Mouse (Mus musculus): ENCODE measurements around the gene Fignl2. TPM values are rescaled to one million over a fixed set of nuclear protein-coding genes. Genes with fewer than 3 reads are reported as not detected.

The Fignl2 gene
- polyA plus RNA-seq, 1 experiment from 2014 or later = 0.81 TPM

DNA sequence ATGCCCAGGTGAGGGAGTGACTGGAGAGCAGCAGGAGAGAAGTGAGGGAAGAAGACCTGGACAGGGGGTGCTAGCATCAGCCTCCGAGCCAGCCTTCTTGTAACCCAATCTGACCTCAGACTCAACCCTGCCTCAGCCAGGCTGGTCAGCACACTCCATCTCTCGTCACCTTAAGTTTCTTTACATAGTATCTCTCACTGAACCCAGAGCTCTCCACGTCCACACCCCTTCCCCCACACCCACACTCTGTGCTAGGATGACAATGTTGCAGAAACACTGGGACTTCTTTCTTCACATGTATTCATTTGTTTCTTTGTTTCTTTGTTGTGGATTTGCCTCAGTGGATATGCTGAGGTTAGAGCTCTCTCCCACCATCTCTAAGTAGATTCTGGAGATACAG lies 22.6 kb upstream of the Fignl2 start:
- H3K9ac ChIP-seq (replicated peaks; ENCODE audit: low read length) = no peak overlapping the region
- H3K36me3 ChIP-seq (replicated peaks; ENCODE audit: control insufficient read depth, insufficient read depth, low read depth, low read length) = no peaks in the 10 kb centered on the region
- no peaks in the 10 kb centered on the region for H3K27me3 ChIP-seq (ENCODE audit: control insufficient read depth, insufficient read depth, low read length)
- ATAC-seq (replicated peaks; ENCODE audit: insufficient number of reproducible peaks, low FRiP score, low TSS enrichment, low read depth) (no peak), DNase-seq (ENCODE audit: low spot score) (no peak)
- H3K4me2 ChIP-seq (ENCODE audit: low read depth, low read length) = no peak overlapping the region
- WGBS = 85% methylated on average over 3 of the region's 3 CpGs
- no peak overlapping the region for H3K27ac ChIP-seq (replicated peaks; ENCODE audit: low read depth, low read length)
- H3K9me3 ChIP-seq (replicated peaks; ENCODE audit: control insufficient read depth, low read length) = no peaks in the 10 kb centered on the region; the same call in 1 of the 2 replicates
- peaks cover 2% of the 10 kb centered on the region for H3K4me1 ChIP-seq (ENCODE audit: control insufficient read depth, insufficient read depth, low read length)
- no peak overlapping the region for H3K4me3 ChIP-seq (ENCODE audit: low read depth, low read length)

DNA sequence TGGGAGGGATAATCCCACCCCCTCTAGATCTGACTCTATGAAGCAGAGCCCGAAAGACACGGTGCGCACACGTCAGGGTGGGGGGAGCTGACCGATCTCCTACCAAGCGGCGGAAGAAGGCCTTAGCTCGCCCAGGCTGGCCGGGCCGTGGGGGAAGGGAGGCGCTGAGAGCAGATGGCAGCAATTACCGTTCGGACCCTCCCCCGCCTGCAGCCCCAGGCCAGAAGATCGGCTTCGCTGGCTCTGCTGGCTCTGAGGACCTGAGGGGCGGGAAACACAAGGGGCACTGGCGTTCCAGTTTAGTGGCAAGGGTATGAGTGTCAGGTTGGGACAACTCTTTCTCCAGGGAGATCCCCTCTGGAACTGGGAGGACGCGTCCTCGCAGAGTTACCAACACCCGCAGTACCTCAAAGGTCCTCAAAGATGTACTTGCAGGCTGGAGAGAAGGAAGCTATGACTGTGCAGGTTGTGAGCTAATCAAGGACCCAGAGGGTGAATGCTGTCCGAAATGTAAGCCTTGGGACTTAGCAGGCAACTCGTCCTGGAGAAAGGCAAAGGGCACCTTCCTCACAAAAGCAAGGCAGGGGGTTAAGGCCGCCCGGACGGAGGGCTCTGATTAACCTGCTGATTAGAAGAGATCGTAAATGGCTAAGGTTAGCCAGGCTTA lies 19.8 kb upstream of the Fignl2 start:
- H3K9ac ChIP-seq (replicated peaks; ENCODE audit: low read length) = peak overlapping the region; percentile 25; the same call in 1 of the 2 replicates

GRCm38 (mm10) chr15:101095392-101095791 lies 17.0 kb upstream of the Fignl2 start:
- 37% methylated on average over 3 of the region's 3 CpGs for WGBS
- H3K36me3 ChIP-seq (replicated peaks; ENCODE audit: control insufficient read depth, insufficient read depth, low read depth, low read length) = no peaks in the 10 kb centered on the region
- H3K4me3 ChIP-seq (ENCODE audit: low read depth, low read length) = no peak overlapping the region
- ATAC-seq (replicated peaks; ENCODE audit: insufficient number of reproducible peaks, low FRiP score, low TSS enrichment, low read depth) = no peak
- peaks cover 13% of the 10 kb centered on the region for H3K4me1 ChIP-seq (ENCODE audit: control insufficient read depth, insufficient read depth, low read length)
- DNase-seq (ENCODE audit: low spot score) = no peak
- H3K9me3 ChIP-seq (replicated peaks; ENCODE audit: control insufficient read depth, low read length) = no peaks in the 10 kb centered on the region
- H3K9ac ChIP-seq (replicated peaks; ENCODE audit: low read length) = no peak overlapping the region
- H3K4me2 ChIP-seq (ENCODE audit: low read depth, low read length) = no peak overlapping the region
- peak overlapping the region; percentile 57; the same call in 1 of the 2 replicates for H3K27ac ChIP-seq (replicated peaks; ENCODE audit: low read depth, low read length)
- H3K27me3 ChIP-seq (ENCODE audit: control insufficient read depth, insufficient read depth, low read length) = no peaks in the 10 kb centered on the region

More for the DNA sequence above, 19.8 kb upstream of the Fignl2 start:
- no peak overlapping the region for H3K4me3 ChIP-seq (ENCODE audit: low read depth, low read length)
- H3K9me3 ChIP-seq (replicated peaks; ENCODE audit: control insufficient read depth, low read length) = no peaks in the 10 kb centered on the region; the same call in 1 of the 2 replicates
- WGBS = 2% methylated on average over 28 of the region's 28 CpGs
- no peaks in the 10 kb centered on the region for H3K27me3 ChIP-seq (ENCODE audit: control insufficient read depth, insufficient read depth, low read length)
- ATAC-seq (replicated peaks; ENCODE audit: insufficient number of reproducible peaks, low FRiP score, low TSS enrichment, low read depth) = peak; percentile 73
- peak overlapping the region; percentile 33 for H3K4me2 ChIP-seq (ENCODE audit: low read depth, low read length)
- peak overlapping the region; percentile 49 for H3K27ac ChIP-seq (replicated peaks; ENCODE audit: low read depth, low read length)
- H3K36me3 ChIP-seq (replicated peaks; ENCODE audit: control insufficient read depth, insufficient read depth, low read depth, low read length) = no peaks in the 10 kb centered on the region
- H3K4me1 ChIP-seq (ENCODE audit: control insufficient read depth, insufficient read depth, low read length) = peaks cover 13% of the 10 kb centered on the region
- DNase-seq (ENCODE audit: low spot score) = peak; percentile 91

DNA sequence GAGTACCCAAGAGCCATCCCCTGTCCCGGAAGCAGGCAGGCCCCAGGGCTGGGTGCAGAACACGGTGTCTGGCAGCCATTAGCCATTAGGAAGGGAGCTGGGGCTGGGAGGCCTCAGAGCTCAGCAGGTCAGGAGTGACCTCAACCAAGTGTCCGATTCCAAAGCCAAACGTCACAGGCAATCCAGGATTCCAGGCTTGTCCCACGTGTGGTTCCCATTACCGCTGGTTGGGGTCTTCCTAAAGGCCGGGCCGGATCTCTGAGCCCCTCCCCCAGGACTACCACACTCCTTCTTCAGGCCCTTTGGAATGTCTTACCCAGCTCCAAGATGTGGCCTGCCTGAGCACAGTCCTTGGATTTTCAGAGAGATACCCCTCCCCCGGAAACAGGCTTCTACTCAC lies 16.6 kb upstream of the Fignl2 start:
- WGBS = 13% methylated on average over 9 of the region's 9 CpGs
- no peaks in the 10 kb centered on the region for H3K36me3 ChIP-seq (replicated peaks; ENCODE audit: control insufficient read depth, insufficient read depth, low read depth, low read length)
- H3K9ac ChIP-seq (replicated peaks; ENCODE audit: low read length) = no peak overlapping the region
- DNase-seq (ENCODE audit: low spot score) (peak; percentile 85), ATAC-seq (replicated peaks; ENCODE audit: insufficient number of reproducible peaks, low FRiP score, low TSS enrichment, low read depth) (no peak)
- H3K27me3 ChIP-seq (ENCODE audit: control insufficient read depth, insufficient read depth, low read length) = no peaks in the 10 kb centered on the region
- H3K9me3 ChIP-seq (replicated peaks; ENCODE audit: control insufficient read depth, low read length) = no peaks in the 10 kb centered on the region
- H3K27ac ChIP-seq (replicated peaks; ENCODE audit: low read depth, low read length) = peak overlapping the region; percentile 57
- no peak overlapping the region for H3K4me3 ChIP-seq (ENCODE audit: low read depth, low read length)
- peaks cover 13% of the 10 kb centered on the region for H3K4me1 ChIP-seq (ENCODE audit: control insufficient read depth, insufficient read depth, low read length)
- H3K4me2 ChIP-seq (ENCODE audit: low read depth, low read length) = no peak overlapping the region

GRCm38 (mm10) chr15:101093988-101094387 lies 15.6 kb upstream of the Fignl2 start:
- peak overlapping the region; percentile 57; the same call in 1 of the 2 replicates for H3K27ac ChIP-seq (replicated peaks; ENCODE audit: low read depth, low read length)
- no peaks in the 10 kb centered on the region for H3K27me3 ChIP-seq (ENCODE audit: control insufficient read depth, insufficient read depth, low read length)
- DNase-seq (ENCODE audit: low spot score) = peak; percentile 54

DNA sequence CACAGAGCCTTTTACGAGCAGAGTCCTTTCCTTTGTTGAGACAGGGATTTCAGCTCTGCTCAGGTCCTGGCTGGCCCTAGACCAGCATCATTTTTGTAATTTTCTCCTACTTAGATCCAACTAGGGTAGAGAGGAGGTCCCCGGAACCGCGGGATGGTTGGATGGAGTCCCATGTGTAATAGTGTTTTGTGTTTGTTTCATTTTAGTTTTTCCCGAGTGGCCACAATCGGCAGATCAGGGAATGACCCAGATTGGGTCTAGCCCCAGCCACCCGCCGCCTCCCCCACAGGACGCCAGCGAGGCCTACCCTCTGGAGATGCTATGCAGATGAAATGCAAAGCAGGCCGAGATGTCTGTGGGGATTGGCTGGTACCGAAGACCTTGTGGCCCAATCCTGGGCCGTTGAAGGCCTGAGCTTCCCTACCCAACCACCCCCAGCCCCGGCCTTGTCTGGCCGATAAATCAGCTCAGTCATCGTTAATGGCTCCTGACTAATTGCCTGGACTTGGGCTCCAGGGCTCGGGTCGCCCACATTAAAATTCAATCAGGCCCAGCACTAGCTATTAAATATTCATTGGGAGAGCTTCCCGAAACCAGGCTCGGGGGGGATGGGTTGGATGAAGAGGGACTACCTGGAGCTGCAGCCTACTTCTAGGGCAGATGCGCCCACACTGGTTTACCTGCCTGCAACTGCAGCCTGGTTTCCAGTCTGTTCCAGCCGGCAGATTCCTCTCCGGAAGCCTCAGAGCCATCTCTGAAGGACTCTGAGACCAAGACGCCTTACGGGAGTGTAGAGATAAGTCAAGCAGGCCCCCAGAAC lies 14.7 kb upstream of the Fignl2 start:
- Histone ChIP-seq H3K4me1 (ENCODE audit: control insufficient read depth, insufficient read depth, low read length) (peaks cover 10% of the 10 kb centered on the region), H3K4me3 (ENCODE audit: low read depth, low read length) (no peak overlapping the region), H3K4me2 (ENCODE audit: low read depth, low read length) (peak overlapping the region; percentile 30), H3K36me3 (replicated peaks; ENCODE audit: control insufficient read depth, insufficient read depth, low read depth, low read length) (no peaks in the 10 kb centered on the region), H3K27ac (replicated peaks; ENCODE audit: low read depth, low read length) (peak overlapping the region; percentile 57), H3K9me3 (replicated peaks; ENCODE audit: control insufficient read depth, low read length) (no peaks in the 10 kb centered on the region), H3K9ac (replicated peaks; ENCODE audit: low read length) (peak overlapping the region; percentile 23; the same call in 1 of the 2 replicates), H3K27me3 (ENCODE audit: control insufficient read depth, insufficient read depth, low read length) (no peaks in the 10 kb centered on the region)
- 7% methylated on average over 25 of the region's 25 CpGs for WGBS
- DNase-seq (ENCODE audit: low spot score) (peak; percentile 84), ATAC-seq (replicated peaks; ENCODE audit: insufficient number of reproducible peaks, low FRiP score, low TSS enrichment, low read depth) (peak; percentile 81)

More at GRCm38 (mm10) chr15:101093988-101094387, 15.6 kb upstream of the Fignl2 start:
- Histone ChIP-seq H3K9me3 (replicated peaks; ENCODE audit: control insufficient read depth, low read length) (no peaks in the 10 kb centered on the region), H3K9ac (replicated peaks; ENCODE audit: low read length) (no peak overlapping the region), H3K36me3 (replicated peaks; ENCODE audit: control insufficient read depth, insufficient read depth, low read depth, low read length) (no peaks in the 10 kb centered on the region), H3K4me3 (ENCODE audit: low read depth, low read length) (no peak overlapping the region), H3K4me1 (ENCODE audit: control insufficient read depth, insufficient read depth, low read length) (peaks cover 13% of the 10 kb centered on the region), H3K4me2 (ENCODE audit: low read depth, low read length) (no peak overlapping the region)
- WGBS = 33% methylated on average over 6 of the region's 6 CpGs
- no peak for ATAC-seq (replicated peaks; ENCODE audit: insufficient number of reproducible peaks, low FRiP score, low TSS enrichment, low read depth)

- ATAC-seq (replicated peaks; ENCODE audit: insufficient number of reproducible peaks, low FRiP score, low TSS enrichment, low read depth) = no peak
- Histone ChIP-seq H3K27me3 (ENCODE audit: control insufficient read depth, insufficient read depth, low read length) (no peaks in the 10 kb centered on the region), H3K36me3 (replicated peaks; ENCODE audit: control insufficient read depth, insufficient read depth, low read depth, low read length) (no peaks in the 10 kb centered on the region), H3K9me3 (replicated peaks; ENCODE audit: control insufficient read depth, low read length) (no peaks in the 10 kb centered on the region), H3K9ac (replicated peaks; ENCODE audit: low read length) (peak overlapping the region; percentile 23; the same call in 1 of the 2 replicates), H3K27ac (replicated peaks; ENCODE audit: low read depth, low read length) (peak overlapping the region; percentile 48), H3K4me1 (ENCODE audit: control insufficient read depth, insufficient read depth, low read length) (peaks cover 10% of the 10 kb centered on the region), H3K4me2 (ENCODE audit: low read depth, low read length) (no peak overlapping the region), H3K4me3 (ENCODE audit: low read depth, low read length) (no peak overlapping the region)
- 22% methylated on average over 14 of the region's 14 CpGs for WGBS
- DNase-seq (ENCODE audit: low spot score) = no peak
These were observed 13.9 kb upstream of the Fignl2 start for GRCm38 (mm10) chr15:101092121-101092828.
